Mouse (Mus musculus) cerebellum, adult 2 months (tissue): ENCODE measurements around the gene Arid5b. TPM values are rescaled to one million over a fixed set of nuclear protein-coding genes. Genes with fewer than 3 reads are reported as not detected.

Source experiments
- DNase-seq, 2 experiments: peaks; one replicate each; pipeline ENCODE4 v3.0.0; 2021
- H3K27ac ChIP-seq: fragments of 200-500 bp; 2 replicates; pipeline ENCODE4 v1.5.1; 2012; ENCODE audit warnings: low read length, control low read depth, inconsistent platforms; ENCODE audit not compliant: insufficient read depth
- H3K27me3 ChIP-seq: fragments of 200-500 bp; 2 replicates; pipeline ENCODE4 v1.6.1; 2012; ENCODE audit warnings: inconsistent platforms, mild to moderate bottlenecking, low read length, moderate library complexity; ENCODE audit not compliant: control insufficient read depth, insufficient read depth
- H3K4me1 ChIP-seq: fragments of 200-500 bp; 2 replicates; pipeline ENCODE4 v1.6.1; 2011; ENCODE audit warnings: low read length; ENCODE audit not compliant: control insufficient read depth, insufficient read depth
- H3K4me3 ChIP-seq: fragments of 200-500 bp; replicated peaks from 2 replicates; pipeline ENCODE3; 2011; ENCODE audit warnings: mild to moderate bottlenecking, low read depth, low read length, control low read depth; ENCODE audit not compliant: insufficient read depth
- CTCF ChIP-seq: fragments of 200-500 bp; IDR thresholded peaks from 2 replicates; pipeline ENCODE4 v1.5.1; 2011; ENCODE audit warnings: low read depth, mild to moderate bottlenecking, control low read depth, low read length, moderate library complexity, borderline replicate concordance; ENCODE audit not compliant: insufficient read depth
- POLR2A ChIP-seq: fragments of 200-500 bp; IDR thresholded peaks from 2 replicates; pipeline ENCODE4 v1.6.1; 2011; ENCODE audit warnings: low read length, control low read depth, borderline replicate concordance; ENCODE audit not compliant: insufficient read depth
- WGBS: fragments of 180-500 bp; shearing (Covaris S2); methylation state at CpG from one replicate; pipeline ENCODE4 v1.1.7; 2018; 5-methylcytosine and 5-hydroxymethylcytosine counted together
- polyA plus RNA-seq: library from polyadenylated mRNA; depleted of rRNA; stranded (reverse); fragments of >200 nt; gene quantifications from 2 replicates; pipeline ENCODE4 v1.2.3, GENCODE M21; 2012

The Arid5b gene
- polyA plus RNA-seq, 1 experiment, result 10.9 TPM

DNA sequence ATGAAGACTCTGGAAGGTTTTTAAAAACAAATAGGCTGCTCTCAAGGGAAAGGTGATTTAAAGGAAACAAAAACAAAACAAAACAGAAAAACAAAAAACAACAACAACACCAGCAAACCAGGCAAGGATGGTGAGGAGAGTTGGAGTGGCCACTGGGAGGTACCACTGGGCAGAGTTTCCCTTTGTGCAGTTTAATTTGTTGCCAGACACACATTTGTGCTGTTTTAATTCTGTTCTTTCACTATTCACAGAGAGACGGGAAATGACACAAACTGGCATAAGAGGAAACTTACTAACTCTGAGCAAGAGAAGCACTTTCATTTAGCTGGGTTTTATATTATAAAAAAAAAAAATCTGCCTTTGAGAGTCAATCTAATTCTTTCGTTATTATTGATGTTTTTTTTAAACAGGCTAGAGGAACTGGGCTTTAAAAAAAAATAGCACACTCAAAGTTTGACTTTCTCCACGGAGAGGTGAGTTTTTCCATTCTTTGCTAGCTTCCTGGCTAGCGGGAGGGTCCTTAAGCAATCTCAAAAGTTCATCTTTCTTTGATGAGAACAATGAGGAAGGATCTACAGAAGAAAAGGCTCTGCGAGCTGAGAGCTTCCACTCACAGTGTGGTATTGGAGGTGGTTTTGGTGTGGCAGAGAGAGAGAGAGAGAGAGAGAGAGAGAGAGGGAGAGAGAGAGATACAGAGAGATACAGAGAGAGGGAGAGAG, 39.7 kb downstream of the Arid5b start:
- H3K27me3 ChIP-seq, result no peaks in the 10 kb centered on the region
- no peaks in the 10 kb centered on the region for H3K4me1 ChIP-seq
- no peak overlapping the region for H3K4me3 ChIP-seq
- peak; percentile 25; the same call in 1 of the 2 replicates for TF ChIP-seq CTCF
- TF ChIP-seq POLR2A, result no peak
- 59% methylated on average over 5 of the region's 5 CpGs for WGBS
- no peak overlapping the region for H3K27ac ChIP-seq
- DNase-seq, result no peak

DNA sequence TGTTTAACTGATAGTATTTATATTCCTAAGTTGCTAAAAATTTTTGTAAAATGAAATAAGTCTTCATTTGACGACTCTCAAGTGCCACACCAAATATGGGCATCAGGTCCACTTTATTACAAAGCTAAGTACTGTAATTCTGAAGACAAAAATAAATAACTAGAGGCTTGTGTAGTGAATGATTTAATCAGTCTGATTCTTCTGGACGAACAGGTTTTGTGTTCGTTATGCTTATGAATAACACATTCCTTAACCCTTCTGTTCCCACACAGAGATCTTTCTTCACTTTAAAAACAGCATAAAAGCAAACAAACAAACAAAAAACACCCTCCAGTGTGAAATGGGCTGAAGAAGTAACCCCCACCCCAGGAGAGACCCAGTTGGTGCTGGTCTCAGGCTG, 40.4 kb downstream of the Arid5b start:
- Histone ChIP-seq H3K4me3 (no peak overlapping the region), H3K27ac (no peak overlapping the region), H3K4me1 (no peaks in the 10 kb centered on the region), H3K27me3 (no peaks in the 10 kb centered on the region)
- no peak for DNase-seq
- TF ChIP-seq POLR2A (no peak), CTCF (no peak)
- WGBS, result 55% methylated on average over 3 of the region's 3 CpGs

DNA sequence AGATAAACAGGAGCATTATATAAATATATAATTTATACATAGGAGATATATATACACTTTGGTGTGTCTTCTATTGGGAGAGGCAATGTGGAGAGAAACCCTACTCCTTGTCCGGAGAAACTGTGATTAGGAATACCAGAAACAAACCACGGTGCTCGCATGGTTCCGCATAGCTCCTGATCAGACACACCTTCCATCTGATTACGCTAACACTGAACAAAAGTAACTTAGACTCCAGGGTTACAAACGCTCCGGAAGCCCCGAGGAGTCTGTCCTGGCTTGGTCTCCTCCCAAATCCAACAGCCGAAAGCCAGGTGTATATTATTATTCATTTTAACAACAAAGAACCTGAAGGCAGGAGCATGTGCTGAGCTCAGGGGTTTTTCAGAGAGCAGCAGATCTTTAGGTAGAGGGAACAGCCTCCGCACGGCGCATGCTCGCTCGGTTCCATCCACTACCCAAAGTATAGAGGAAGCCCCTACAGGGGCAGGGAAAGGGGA, 41.5 kb downstream of the Arid5b start:
- Histone ChIP-seq H3K4me3 (no peak overlapping the region), H3K27ac (no peak overlapping the region), H3K4me1 (no peaks in the 10 kb centered on the region), H3K27me3 (no peaks in the 10 kb centered on the region)
- TF ChIP-seq CTCF, result no peak
- no peak for TF ChIP-seq POLR2A
- DNase-seq, result no peak
- 90% methylated on average over 14 of the region's 14 CpGs for WGBS

DNA sequence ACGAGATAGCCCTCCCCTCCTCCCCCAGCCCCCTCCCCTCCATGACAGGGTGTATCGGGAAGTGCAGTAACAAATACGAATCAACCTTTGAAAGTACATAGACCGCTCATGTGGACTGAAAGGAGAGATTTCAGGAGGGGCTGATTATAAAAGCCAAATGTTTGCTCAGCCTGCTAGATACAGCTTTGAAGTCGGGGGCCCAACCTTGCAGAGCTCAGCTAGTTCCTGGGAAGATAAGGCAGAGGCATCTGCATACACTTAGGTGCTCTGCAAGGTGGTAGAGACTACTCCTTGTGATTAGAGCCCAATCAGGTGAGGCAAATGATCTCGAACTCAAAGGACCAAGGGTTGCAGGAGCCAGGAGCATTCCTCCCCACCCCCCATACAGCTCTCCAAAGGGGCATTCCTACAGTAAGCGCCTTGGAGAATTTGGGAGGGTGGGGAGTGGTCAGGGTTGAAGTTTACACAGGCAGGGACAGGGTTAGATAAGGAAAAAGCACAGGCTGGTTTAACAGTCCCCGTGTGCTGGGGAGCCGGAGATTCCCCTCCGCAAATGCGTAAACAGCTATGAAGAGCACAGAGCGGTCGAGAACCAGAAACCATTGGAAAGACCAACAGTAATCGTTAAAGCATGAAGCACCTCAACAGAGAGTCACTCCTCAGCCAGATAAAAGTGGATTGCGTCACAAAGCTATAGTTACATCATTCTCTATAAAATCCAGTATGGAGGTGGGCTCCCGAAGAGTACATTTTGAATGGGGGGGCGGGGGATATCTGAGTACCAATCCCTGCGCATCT, 47.0 kb downstream of the Arid5b start:
- Histone ChIP-seq H3K27me3 (no peaks in the 10 kb centered on the region), H3K4me1 (no peaks in the 10 kb centered on the region), H3K27ac (no peak overlapping the region), H3K4me3 (no peak overlapping the region)
- no peak for TF ChIP-seq CTCF
- no peak for TF ChIP-seq POLR2A
- WGBS, result 80% methylated on average over 18 of the region's 18 CpGs
- no peak for DNase-seq

DNA sequence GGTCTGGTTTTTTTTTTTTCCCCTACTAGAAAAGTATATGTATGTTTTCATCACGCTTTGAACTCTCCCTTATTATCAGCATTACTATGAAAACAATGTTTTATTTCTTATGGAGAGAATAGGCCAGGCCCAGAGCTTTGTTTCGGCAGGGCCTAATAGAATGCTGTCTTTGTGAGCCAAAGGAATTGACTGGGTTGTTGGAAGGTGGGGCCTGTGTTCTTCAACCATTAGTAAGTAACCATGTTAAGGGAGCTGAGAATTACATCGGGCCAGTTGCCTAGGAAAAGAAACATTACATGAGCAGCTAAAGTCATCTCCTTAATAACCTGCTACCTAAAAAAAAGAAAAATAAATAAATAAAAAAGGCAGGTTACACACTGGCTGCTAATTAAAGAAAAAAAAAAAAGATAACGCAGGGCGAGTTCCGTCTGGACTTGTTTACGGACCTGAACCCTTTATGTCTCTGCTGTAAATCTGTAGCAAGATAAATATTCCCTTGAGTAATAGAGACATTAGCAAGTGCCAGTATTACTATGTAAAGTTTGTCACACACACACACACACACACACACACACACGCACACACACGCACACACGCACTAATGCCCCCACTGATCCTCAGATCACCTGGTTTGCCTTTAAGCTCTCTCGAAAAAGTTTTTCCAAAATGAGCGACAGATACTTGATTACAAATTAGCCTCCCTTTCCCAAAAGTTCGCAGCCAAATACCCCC, 47.7 kb downstream of the Arid5b start:
- 85% methylated on average over 13 of the region's 13 CpGs for WGBS
- no peak for DNase-seq
- H3K4me1 ChIP-seq, result no peaks in the 10 kb centered on the region
- no peak overlapping the region for H3K27ac ChIP-seq
- TF ChIP-seq POLR2A (no peak), CTCF (no peak)
- H3K27me3 ChIP-seq, result no peaks in the 10 kb centered on the region
- H3K4me3 ChIP-seq, result no peak overlapping the region

DNA sequence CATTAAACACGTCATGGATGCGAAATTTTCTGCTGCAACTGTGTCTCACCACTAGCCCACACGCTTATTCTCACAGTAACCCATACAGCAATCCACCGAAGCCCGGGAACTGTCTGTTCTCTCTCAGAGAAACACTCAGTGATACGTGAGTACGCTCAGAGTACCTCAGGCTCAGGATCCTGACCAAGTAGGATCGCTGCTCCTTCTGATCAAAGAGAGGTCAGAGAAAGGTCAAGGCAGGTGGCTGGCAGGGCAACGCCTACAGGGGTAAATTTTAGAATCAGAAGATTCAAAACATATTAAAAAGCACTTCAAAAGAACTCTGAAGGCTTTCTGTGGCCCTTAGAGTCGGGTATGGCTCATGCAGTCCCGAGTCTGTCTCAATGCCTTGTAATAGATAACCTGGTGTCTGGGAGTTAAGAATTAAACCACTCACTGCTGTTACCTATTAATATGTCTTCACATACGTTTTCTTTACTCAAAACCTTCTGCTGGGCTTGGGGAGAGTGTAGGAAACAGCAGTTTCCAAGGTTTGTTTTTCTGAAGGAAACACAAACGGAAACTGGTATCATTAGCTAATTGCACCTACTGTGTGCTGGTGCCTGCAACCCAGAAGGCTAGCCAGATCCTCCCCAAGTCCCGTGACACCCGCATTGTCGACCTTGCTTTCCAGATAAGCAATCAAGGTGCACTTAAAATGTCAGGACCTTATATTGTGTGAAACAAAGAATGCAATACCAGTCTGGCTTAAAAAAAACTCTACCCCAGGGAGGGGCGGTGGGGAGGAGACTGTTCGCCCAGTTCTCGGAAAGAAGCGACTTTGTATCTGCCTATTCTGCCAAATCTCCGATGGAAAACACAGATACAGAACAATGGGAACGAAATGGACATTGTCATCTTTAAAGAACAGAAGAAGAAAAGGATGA, 48.6 kb downstream of the Arid5b start:
- Histone ChIP-seq H3K4me1 (no peaks in the 10 kb centered on the region), H3K27me3 (no peaks in the 10 kb centered on the region), H3K4me3 (no peak overlapping the region), H3K27ac (no peak overlapping the region)
- DNase-seq, result no peak
- TF ChIP-seq CTCF (no peak), POLR2A (no peak)
- 84% methylated on average over 22 of the region's 22 CpGs for WGBS

DNA sequence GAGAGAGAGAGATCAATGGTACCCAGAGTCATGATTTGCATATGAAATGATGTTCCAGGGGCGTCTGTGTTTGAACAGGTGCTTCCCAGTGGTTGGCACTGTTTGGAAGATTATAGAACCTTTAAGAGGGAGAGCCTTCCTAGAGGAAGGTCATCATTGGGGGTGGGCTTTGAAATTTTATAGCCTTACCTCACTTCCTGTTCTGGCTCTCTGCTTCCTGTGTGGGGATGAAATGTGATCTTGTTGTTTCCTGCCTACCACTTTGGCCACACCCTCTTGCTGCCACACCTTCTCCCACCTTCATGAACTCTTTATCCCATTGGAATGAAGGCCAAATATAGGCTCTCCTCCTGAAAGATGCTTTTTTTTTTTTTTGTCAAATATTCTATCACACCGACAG, 55.9 kb downstream of the Arid5b start:
- no peaks in the 10 kb centered on the region for H3K4me1 ChIP-seq
- no peaks in the 10 kb centered on the region for H3K27me3 ChIP-seq
- DNase-seq, result no peak
- WGBS, result 85% methylated on average over 2 of the region's 2 CpGs
- no peak overlapping the region for H3K4me3 ChIP-seq
- no peak for TF ChIP-seq POLR2A
- TF ChIP-seq CTCF, result no peak
- H3K27ac ChIP-seq, result no peak overlapping the region
